Mouse (Mus musculus) gastrocnemius, adult 2 months (tissue): ENCODE measurements around the gene Sim1. TPM values are rescaled to one million over a fixed set of nuclear protein-coding genes. Genes with fewer than 3 reads are reported as not detected.

Experiments used
- DNase-seq: peaks from one replicate; pipeline ENCODE4 v3.0.0; 2022
- H3K27ac ChIP-seq: fragments of 200-600 bp; 2 replicates; pipeline ENCODE4 v1.8.1; 2022; ENCODE audit warnings: mild to moderate bottlenecking
- H3K4me3 ChIP-seq: fragments of 200-600 bp; 2 replicates; pipeline ENCODE4 v1.8.1; 2022; ENCODE audit warnings: mild to moderate bottlenecking, moderate library complexity
- CTCF ChIP-seq: fragments of 200-600 bp; IDR thresholded peaks from 2 replicates; pipeline ENCODE4 v1.8.1; 2022; ENCODE audit warnings: antibody characterized with exemption, mild to moderate bottlenecking, moderate library complexity
- intact Hi-C: fragments of 180-260 bp; cut with DNase I; formaldehyde crosslinking; loops from one replicate; pipeline ENCODE4 v1.15.1; 2025
- long read RNA-seq, 2 experiments: library from polyadenylated mRNA; stranded (forward); transcript quantifications; one replicate each; pipeline ENCODE4 v2.0.0; 2021
- total RNA-seq, 2 experiments: library from RNA; stranded (reverse); gene quantifications; 2 replicates each; pipeline ENCODE4 v1.2.3; 2021

Gene Sim1
- total RNA-seq, result under 1 TPM in 1 of 2 experiments, not detected in 1; 0.47 TPM
- long read RNA-seq, experiment 1, result 0 reads
- long read RNA-seq, experiment 2, result 0 reads

- peak; percentile 73 for DNase-seq
- intact Hi-C loops, result no loop called here
- no peak for TF ChIP-seq CTCF
- Histone ChIP-seq H3K4me3 (peak within 1 kb of the TSS; percentile 68), H3K27ac (no peak within 1 kb of the TSS)
Measured at GRCm38 (mm10) chr10:50894170-50894991, at the start of gene Sim1. TSS of gene Sim1 (plus strand) at chr10:50894754.

DNA sequence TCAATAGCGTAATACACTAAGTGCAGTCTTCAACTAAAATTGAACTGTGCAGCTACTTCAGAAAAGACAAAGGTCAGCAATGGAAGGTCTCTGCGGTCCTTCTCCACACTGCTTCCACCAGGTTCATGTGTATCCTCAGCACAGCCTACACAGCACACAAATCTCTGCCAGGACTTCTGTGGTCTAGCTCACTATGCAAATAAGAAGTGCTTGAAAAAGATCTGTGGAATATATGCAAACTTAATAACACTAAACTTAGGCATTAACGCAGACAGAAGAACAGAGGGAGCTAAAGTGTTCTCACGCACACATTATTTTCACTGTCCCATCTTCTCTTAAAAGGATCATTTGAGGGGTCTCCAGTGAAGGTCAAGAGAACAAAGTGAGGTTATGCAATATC lies 26.4 kb upstream of the Sim1 start:
- TF ChIP-seq CTCF, result no peak
- H3K27ac ChIP-seq, result no peak overlapping the region
- no peak overlapping the region for H3K4me3 ChIP-seq
- DNase-seq, result no peak
- intact Hi-C loops, result no loop called here

GRCm38 (mm10) chr10:50876952-50877351 lies 17.6 kb upstream of the Sim1 start:
- no peak for TF ChIP-seq CTCF
- intact Hi-C loops, result no loop called here
- H3K27ac ChIP-seq, result no peak overlapping the region
- H3K4me3 ChIP-seq, result no peak overlapping the region
- DNase-seq, result no peak

DNA sequence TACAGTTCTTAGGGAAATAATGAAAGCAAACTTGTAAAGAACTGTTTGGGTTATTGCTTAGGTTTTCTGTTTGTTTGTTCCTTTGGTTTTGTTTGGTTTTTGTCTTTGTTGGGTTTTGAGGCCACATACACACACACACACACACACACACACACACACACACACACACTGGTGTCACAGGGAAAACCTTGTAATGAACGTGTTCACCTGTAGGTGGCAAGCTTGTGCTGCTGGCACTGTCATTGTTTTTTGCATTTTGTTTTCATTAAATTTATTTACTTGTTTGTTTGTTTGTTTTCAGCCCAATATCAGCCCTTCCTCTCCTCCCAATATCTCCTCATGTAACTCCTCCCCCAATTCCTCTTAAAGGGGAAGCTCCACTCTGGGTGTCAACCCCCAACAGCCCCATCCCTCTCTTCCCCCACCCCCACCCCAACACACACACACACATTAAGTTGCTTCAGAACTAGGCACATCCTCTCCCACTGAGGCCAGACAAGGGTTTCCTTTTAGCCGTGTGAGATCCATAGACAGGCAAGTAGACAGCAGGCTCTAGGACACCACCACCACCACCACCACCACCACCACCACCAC lies 13.0 kb upstream of the Sim1 start:
- peak; percentile 41 for TF ChIP-seq CTCF
- intact Hi-C loops, result no loop called here
- no peak overlapping the region for H3K27ac ChIP-seq
- DNase-seq, result no peak
- H3K4me3 ChIP-seq, result no peak overlapping the region

DNA sequence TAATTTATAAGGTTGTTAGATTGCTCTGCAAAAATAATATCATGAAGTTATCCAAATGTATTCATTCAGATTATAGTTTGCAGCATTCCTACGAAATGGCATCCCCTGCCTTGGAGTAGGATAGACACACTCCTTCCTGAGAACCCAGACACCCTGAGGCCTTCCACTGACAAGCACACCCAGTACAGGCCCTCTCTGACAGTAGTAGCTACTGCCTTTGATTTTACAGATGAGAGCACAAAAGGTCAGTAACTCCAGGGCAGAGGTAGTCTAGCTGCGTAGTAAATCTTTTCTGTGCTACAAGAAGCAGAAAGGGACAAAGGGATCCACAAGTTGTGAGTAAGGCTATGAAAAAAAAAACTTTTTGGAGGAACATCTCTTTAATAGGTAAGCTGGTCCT lies 12.2 kb upstream of the Sim1 start:
- TF ChIP-seq CTCF, result no peak
- no peak overlapping the region for H3K27ac ChIP-seq
- intact Hi-C loops, result no loop called here
- H3K4me3 ChIP-seq, result no peak overlapping the region
- no peak for DNase-seq

DNA sequence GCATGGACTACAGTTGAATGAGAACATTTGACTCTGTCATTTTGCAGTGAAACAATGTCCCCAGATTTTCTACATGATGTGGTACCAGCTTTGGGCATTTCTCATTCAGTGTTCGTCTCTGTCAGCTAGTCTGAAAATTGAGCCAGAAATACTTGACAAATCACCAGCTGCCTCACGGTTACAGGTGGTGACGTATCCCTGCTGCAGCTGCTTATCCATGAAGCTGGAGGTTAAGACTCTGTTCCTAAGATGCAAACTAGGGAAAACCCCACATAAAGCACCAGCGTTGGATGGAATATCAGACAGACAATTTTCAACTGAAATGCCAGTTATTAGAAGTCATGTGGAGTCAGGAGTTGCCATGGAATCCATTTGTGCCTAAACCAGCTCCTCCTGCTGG lies 8.2 kb upstream of the Sim1 start:
- no peak for TF ChIP-seq CTCF
- no peak overlapping the region for H3K4me3 ChIP-seq
- no peak for DNase-seq
- no peak overlapping the region for H3K27ac ChIP-seq
- intact Hi-C loops, result no loop called here

DNA sequence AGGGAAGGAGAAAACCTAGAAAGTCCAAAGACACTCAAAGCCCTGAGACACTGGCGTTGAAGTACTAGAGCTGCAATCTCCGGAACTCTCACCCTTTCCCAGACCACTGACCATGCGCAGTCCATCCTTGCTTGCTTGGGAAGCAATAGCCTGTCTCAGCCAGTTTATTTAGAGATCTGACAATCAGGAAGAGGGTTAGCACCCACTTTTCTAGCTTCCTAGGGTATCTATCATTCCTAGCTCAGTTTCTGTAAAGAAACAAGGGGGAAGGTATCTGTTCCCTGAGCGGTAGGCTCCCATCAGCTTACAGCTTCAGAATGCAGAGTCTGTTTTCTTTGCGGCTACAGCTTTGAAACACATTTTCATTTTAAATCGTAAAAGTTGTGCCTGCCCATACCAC lies 3.9 kb upstream of the Sim1 start:
- DNase-seq, result no peak
- no peak overlapping the region for H3K27ac ChIP-seq
- no peak overlapping the region for H3K4me3 ChIP-seq
- no peak for TF ChIP-seq CTCF
- intact Hi-C loops, result no loop called here

GRCm38 (mm10) chr10:50891876-50892711 lies 2.5 kb upstream of the Sim1 start:
- TF ChIP-seq CTCF, result no peak
- H3K27ac ChIP-seq, result no peak overlapping the region
- intact Hi-C loops, result no loop called here
- H3K4me3 ChIP-seq, result no peak overlapping the region
- no peak for DNase-seq

- no peak overlapping the region for H3K4me3 ChIP-seq
- no peak for TF ChIP-seq CTCF
- intact Hi-C loops, result no loop called here
- H3K27ac ChIP-seq, result no peak overlapping the region
- no peak for DNase-seq
Measured at GRCm38 (mm10) chr10:50892751-50893320, 1.7 kb upstream of the Sim1 start.

DNA sequence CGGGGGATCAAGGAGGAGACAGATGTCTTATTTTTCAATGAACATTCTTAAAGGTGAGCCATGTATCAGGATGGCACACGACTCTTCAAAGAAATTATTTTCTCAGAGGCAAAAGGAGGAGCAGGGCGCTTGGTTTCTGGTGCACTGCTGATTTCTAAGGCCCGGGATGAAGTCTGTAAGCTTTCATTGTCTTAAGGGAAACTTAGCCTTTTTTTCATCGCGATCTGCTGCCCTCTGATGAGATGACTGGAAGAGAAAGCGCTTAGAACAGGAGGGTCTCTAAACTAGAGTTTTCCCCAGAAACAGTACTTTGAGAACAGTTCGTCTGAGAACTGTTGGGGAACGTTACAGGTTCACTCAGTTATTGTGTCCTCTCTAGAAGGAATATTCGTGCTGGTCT lies 1.0 kb upstream of the Sim1 start:
- intact Hi-C loops, result no loop called here
- no peak for DNase-seq
- no peak overlapping the region for H3K4me3 ChIP-seq
- H3K27ac ChIP-seq, result no peak overlapping the region
- TF ChIP-seq CTCF, result no peak

DNA sequence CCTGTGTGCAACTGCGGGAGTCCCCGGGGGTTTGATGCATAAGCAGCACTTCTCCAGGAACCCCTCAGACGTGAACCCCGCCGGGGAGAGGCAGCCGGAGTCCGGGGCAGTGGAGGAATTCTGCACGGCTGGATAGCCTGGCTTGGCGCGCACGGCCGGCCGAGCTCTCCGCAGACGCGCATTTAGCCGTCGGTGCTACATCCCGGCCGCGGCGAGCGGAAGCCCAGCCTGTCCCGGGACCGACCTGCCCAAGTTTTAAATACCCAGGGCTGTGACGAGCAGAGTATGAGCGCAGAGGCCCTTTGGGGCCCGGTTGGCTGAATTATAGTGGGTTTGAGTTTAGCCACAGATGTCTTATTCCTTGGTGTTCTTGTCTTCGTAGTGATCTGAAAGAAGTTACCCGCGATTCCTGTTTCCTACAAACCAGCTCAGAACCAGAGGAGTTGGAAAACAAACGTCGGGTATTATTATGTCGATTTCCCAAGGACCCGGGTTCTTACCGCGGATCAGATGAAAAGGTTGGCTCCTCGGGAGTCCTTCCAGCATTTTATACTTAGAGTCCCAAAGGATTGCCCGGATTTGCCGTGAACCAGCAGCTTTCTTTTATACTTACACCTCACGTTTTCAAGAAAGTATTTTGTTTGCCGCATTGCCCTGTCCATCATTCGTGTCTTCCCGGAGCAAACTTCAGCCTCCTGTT lies 687 bp downstream of the Sim1 start:
- Histone ChIP-seq H3K27ac (no peak overlapping the region), H3K4me3 (peak overlapping the region; percentile 68)
- TF ChIP-seq CTCF, result no peak
- intact Hi-C loops, result loop anchor here (5.0 kb wide), 1 partner anchor 303 kb away; the partner anchor contains the start of gene Ascc3
- no peak for DNase-seq
